Mouse (Mus musculus) neural tube, embryonic 11.5 days (tissue): ENCODE data around the gene Nsf. TPM values are rescaled to one million over a fixed set of nuclear protein-coding genes. Genes with fewer than 3 reads are reported as not detected.

ENCODE experiments used
- ATAC-seq: fragments of 200-750 bp; cut with Nextera tagmentation; 2 replicates; pipeline ENCODE4 v1.8.0; 2017; ENCODE audit warnings: moderate number of reproducible peaks, mild to moderate bottlenecking, moderate TSS enrichment, moderate library complexity; ENCODE audit not compliant: insufficient read depth, low FRiP score, low TSS enrichment
- DNase-seq: peaks from one replicate; pipeline ENCODE4 v3.0.0-alpha.2; 2015; ENCODE audit warnings: low spot score
- H3K27ac ChIP-seq: fragments of 300-500 bp; sonication (generic); 2 replicates; pipeline ENCODE4 v1.5.1; 2014; ENCODE audit warnings: low read depth, mild to moderate bottlenecking, low read length
- H3K27me3 ChIP-seq: fragments of 300-500 bp; sonication (generic); 2 replicates; pipeline ENCODE4 v1.6.1; 2014; ENCODE audit warnings: mild to moderate bottlenecking, low read length, mixed read lengths; ENCODE audit not compliant: control insufficient read depth, insufficient read depth
- H3K36me3 ChIP-seq: fragments of 300-500 bp; sonication (generic); 2 replicates; pipeline ENCODE4 v1.6.1; 2014; ENCODE audit warnings: mild to moderate bottlenecking, low read length, moderate library complexity, mixed read lengths; ENCODE audit not compliant: control insufficient read depth, insufficient read depth
- H3K4me1 ChIP-seq: fragments of 300-500 bp; sonication (generic); 2 replicates; pipeline ENCODE4 v1.6.1; 2014; ENCODE audit warnings: low read length, mixed read lengths; ENCODE audit not compliant: control insufficient read depth, insufficient read depth
- H3K4me2 ChIP-seq: fragments of 300-500 bp; sonication (generic); 2 replicates; pipeline ENCODE4 v1.6.1; 2014; ENCODE audit warnings: low read depth, mild to moderate bottlenecking, moderate library complexity
- H3K4me3 ChIP-seq: fragments of 300-500 bp; sonication (generic); 2 replicates; pipeline ENCODE4 v1.5.1; 2014; ENCODE audit warnings: low read depth, low read length
- H3K9ac ChIP-seq: fragments of 300-500 bp; sonication (generic); 2 replicates; pipeline ENCODE4 v1.6.1; 2014; ENCODE audit warnings: mild to moderate bottlenecking, low read length
- H3K9me3 ChIP-seq: fragments of 300-500 bp; sonication (generic); 2 replicates; pipeline ENCODE4 v1.6.1; 2016; ENCODE audit warnings: low read length; ENCODE audit not compliant: control insufficient read depth
- WGBS: fragments of 180-500 bp; shearing (Covaris S2); extraction: QIAGEN DNeasy Blood & Tissue Kit; methylation state at CpG from one replicate; pipeline ENCODE4 v1.1.7; 2014; 5-methylcytosine and 5-hydroxymethylcytosine counted together
- polyA plus RNA-seq: library from polyadenylated mRNA; unstranded; fragments of >200 nt; fragmentation: Nextera tagmentation; extraction: Ambion mirVana; gene quantifications from 2 replicates; pipeline ENCODE4 v1.2.1, GENCODE M21; 2014

Gene Nsf
- polyA plus RNA-seq, 1 experiment from 2014 or later: 65.4 TPM

- DNase-seq: no peak
- Histone ChIP-seq H3K27ac (no peak overlapping the region), H3K4me1 (no peaks in the 10 kb centered on the region), H3K27me3 (no peaks in the 10 kb centered on the region), H3K9me3 (no peaks in the 10 kb centered on the region), H3K9ac (no peak overlapping the region), H3K4me3 (no peak overlapping the region), H3K36me3 (no peaks in the 10 kb centered on the region; the same call in 1 of the 2 replicates), H3K4me2 (no peak overlapping the region)
- WGBS: 94% methylated on average over 11 of the region's 11 CpGs
- no peak for ATAC-seq
These were observed 56.7 kb downstream of the Nsf start for GRCm38 (mm10) chr11:103896966-103897750.

- Histone ChIP-seq H3K4me3 (no peak overlapping the region), H3K27ac (no peak overlapping the region), H3K27me3 (no peaks in the 10 kb centered on the region), H3K9ac (no peak overlapping the region), H3K36me3 (no peaks in the 10 kb centered on the region; the same call in 1 of the 2 replicates), H3K9me3 (no peaks in the 10 kb centered on the region), H3K4me2 (no peak overlapping the region), H3K4me1 (peaks cover 3% of the 10 kb centered on the region; the same call in 1 of the 2 replicates)
- ATAC-seq: no peak
- no peak for DNase-seq
- 89% methylated on average over 4 of the region's 4 CpGs for WGBS
These were observed 57.8 kb downstream of the Nsf start for GRCm38 (mm10) chr11:103896056-103896455.

- peaks cover 3% of the 10 kb centered on the region; the same call in 1 of the 2 replicates for H3K4me1 ChIP-seq
- no peaks in the 10 kb centered on the region for H3K9me3 ChIP-seq
- no peak for DNase-seq
- no peak overlapping the region for H3K4me3 ChIP-seq
- H3K9ac ChIP-seq: no peak overlapping the region
- WGBS: 89% methylated on average over 10 of the region's 10 CpGs
- no peaks in the 10 kb centered on the region for H3K36me3 ChIP-seq
- H3K27ac ChIP-seq: no peak overlapping the region
- H3K27me3 ChIP-seq: no peaks in the 10 kb centered on the region
- no peak for ATAC-seq
- no peak overlapping the region for H3K4me2 ChIP-seq
These were observed 61.0 kb downstream of the Nsf start for GRCm38 (mm10) chr11:103892831-103893230.

GRCm38 (mm10) chr11:103891781-103892180 lies 62.1 kb downstream of the Nsf start:
- Histone ChIP-seq H3K4me1 (peaks cover 3% of the 10 kb centered on the region; the same call in 1 of the 2 replicates), H3K36me3 (no peaks in the 10 kb centered on the region), H3K9me3 (no peaks in the 10 kb centered on the region), H3K4me2 (no peak overlapping the region), H3K27me3 (no peaks in the 10 kb centered on the region), H3K27ac (no peak overlapping the region), H3K4me3 (no peak overlapping the region), H3K9ac (no peak overlapping the region)
- no peak for ATAC-seq
- WGBS: 71% methylated on average over 10 of the region's 10 CpGs
- no peak for DNase-seq

- Histone ChIP-seq H3K27me3 (no peaks in the 10 kb centered on the region), H3K27ac (no peak overlapping the region), H3K9ac (no peak overlapping the region), H3K9me3 (no peaks in the 10 kb centered on the region), H3K36me3 (no peaks in the 10 kb centered on the region), H3K4me3 (no peak overlapping the region), H3K4me1 (peaks cover 3% of the 10 kb centered on the region; the same call in 1 of the 2 replicates), H3K4me2 (no peak overlapping the region)
- 84% methylated on average over 23 of the region's 23 CpGs for WGBS
- ATAC-seq (no peak), DNase-seq (no peak)
These were observed 63.3 kb downstream of the Nsf start for GRCm38 (mm10) chr11:103890337-103891186.

- no peaks in the 10 kb centered on the region for H3K9me3 ChIP-seq
These were observed 66.0 kb downstream of the Nsf start for GRCm38 (mm10) chr11:103887724-103888410.

GRCm38 (mm10) chr11:103884749-103885383 lies 69.0 kb downstream of the Nsf start:
- Histone ChIP-seq H3K27me3 (no peaks in the 10 kb centered on the region), H3K4me3 (no peak overlapping the region), H3K36me3 (no peaks in the 10 kb centered on the region), H3K4me1 (peaks cover 5% of the 10 kb centered on the region; the same call in 1 of the 2 replicates), H3K27ac (no peak overlapping the region), H3K9me3 (no peaks in the 10 kb centered on the region), H3K9ac (no peak overlapping the region), H3K4me2 (peak overlapping the region; percentile 19)
- ATAC-seq (no peak), DNase-seq (peak; percentile 62)
- 7% methylated on average over 13 of the region's 13 CpGs for WGBS

More at GRCm38 (mm10) chr11:103887724-103888410, 66.0 kb downstream of the Nsf start:
- Histone ChIP-seq H3K4me3 (no peak overlapping the region), H3K27ac (no peak overlapping the region), H3K9ac (no peak overlapping the region), H3K4me1 (peaks cover 8% of the 10 kb centered on the region), H3K36me3 (no peaks in the 10 kb centered on the region), H3K27me3 (no peaks in the 10 kb centered on the region), H3K4me2 (no peak overlapping the region)
- 96% methylated on average over 11 of the region's 11 CpGs for WGBS
- ATAC-seq (no peak), DNase-seq (no peak)

GRCm38 (mm10) chr11:103883793-103884192 lies 70.1 kb downstream of the Nsf start:
- WGBS: 90% methylated on average over 10 of the region's 10 CpGs
- Histone ChIP-seq H3K4me2 (no peak overlapping the region), H3K27me3 (no peaks in the 10 kb centered on the region), H3K36me3 (no peaks in the 10 kb centered on the region), H3K27ac (no peak overlapping the region), H3K4me1 (peaks cover 5% of the 10 kb centered on the region; the same call in 1 of the 2 replicates), H3K4me3 (no peak overlapping the region), H3K9me3 (no peaks in the 10 kb centered on the region), H3K9ac (no peak overlapping the region)
- DNase-seq (no peak), ATAC-seq (no peak)
